Mouse (Mus musculus) forebrain, embryonic 10.5 days (tissue): ENCODE results near the gene Hira. TPM values are rescaled to one million over a fixed set of nuclear protein-coding genes. Genes with fewer than 3 reads are reported as not detected.
"Not testable (repeated sequence)": the region's sequence is repeated elsewhere in the genome, so short reads cannot be mapped to it uniquely, and the experiment has no call there.

Experiments
- DNase-seq: peaks from one replicate; pipeline ENCODE4 v3.0.0-alpha.2; 2017; ENCODE audit warnings: low spot score; ENCODE audit errors: extremely low spot score
- H3K27ac ChIP-seq: fragments of 300-500 bp; sonication (generic); 2 replicates; pipeline ENCODE4 v1.5.1; 2016; ENCODE audit warnings: mild to moderate bottlenecking
- H3K27me3 ChIP-seq: fragments of 300-500 bp; sonication (generic); 2 replicates; pipeline ENCODE4 v1.6.1; 2016; ENCODE audit warnings: mild to moderate bottlenecking; ENCODE audit not compliant: poor library complexity, severe bottlenecking
- H3K36me3 ChIP-seq: fragments of 300-500 bp; sonication (generic); replicated peaks from 2 replicates; pipeline ENCODE4 v1.6.1; 2016; ENCODE audit warnings: mild to moderate bottlenecking, moderate library complexity
- H3K4me1 ChIP-seq: fragments of 300-500 bp; sonication (generic); 2 replicates; pipeline ENCODE4 v1.6.1; 2016
- H3K4me3 ChIP-seq: fragments of 300-500 bp; sonication (generic); 2 replicates; pipeline ENCODE4 v1.5.1; 2016; ENCODE audit warnings: mild to moderate bottlenecking, moderate library complexity
- H3K9me3 ChIP-seq: fragments of 300-500 bp; sonication (generic); 2 replicates; pipeline ENCODE4 v1.6.1; 2016; ENCODE audit warnings: mild to moderate bottlenecking, moderate library complexity
- WGBS: fragments of 180-500 bp; shearing (Covaris S2); methylation state at CpG from one replicate; pipeline ENCODE4 v1.1.7; 2016; 5-methylcytosine and 5-hydroxymethylcytosine counted together
- polyA plus RNA-seq: library from polyadenylated mRNA; unstranded; fragments of >200 nt; fragmentation: Nextera tagmentation; extraction: Ambion mirVana; gene quantifications from 2 replicates; pipeline ENCODE4 v1.2.1, GENCODE M21; 2016

Gene Hira
- 20.5 and 25.8 TPM in 2 replicates for polyA plus RNA-seq

DNA sequence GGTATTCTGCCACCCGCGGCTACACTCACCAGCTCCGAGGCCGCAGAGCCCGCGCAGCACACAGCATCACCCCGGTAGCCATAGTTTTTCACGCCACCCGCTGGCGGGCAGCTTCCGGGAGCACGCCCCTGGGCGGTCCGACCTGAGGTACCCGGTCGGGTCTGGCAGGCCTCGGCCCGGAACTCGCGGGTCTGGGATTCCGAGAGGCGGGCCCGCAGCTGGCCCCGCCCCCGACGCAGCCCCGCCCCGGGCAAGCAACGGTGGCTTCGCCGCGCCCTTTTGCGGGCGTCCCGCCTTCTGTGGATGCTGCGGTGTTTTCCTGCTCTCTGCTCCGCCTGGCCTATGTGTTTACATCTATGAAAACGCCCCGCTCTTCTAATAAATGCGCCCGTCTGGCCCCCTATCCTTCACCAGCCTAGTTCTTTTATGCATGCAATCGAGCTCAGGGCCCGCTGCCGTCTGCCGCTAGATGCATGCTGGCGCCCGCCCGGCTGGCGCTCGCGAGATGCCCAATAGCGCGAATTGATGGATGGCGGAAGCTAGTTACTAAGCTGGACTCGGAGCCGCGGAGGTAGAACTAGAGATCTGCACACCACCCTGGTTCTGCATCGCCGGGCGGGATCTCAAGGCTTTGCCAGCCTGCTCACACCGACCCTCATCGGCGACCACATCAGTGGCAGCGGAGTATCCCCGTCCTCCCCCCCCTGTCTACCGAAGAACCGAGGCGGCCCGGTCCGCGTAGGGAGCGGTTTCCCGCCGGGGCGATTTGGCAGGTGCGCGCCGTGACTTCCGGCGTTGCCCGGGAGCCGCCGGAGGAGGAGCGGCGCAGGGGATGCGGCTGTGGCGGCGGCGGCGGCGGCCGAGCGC lies at the start of gene Hira, which contains the start of gene Mrpl40:
TSS of gene Hira (plus strand) at position 596 of the 867 bp plus-strand sequence.
TSS of gene Mrpl40 (minus strand) at position 421 of the 867 bp plus-strand sequence.
- Histone ChIP-seq H3K27me3 (no peaks in the 10 kb centered on the region), H3K36me3 (peaks cover 64% of the 10 kb centered on the region), H3K4me1 (peaks cover 18% of the 10 kb centered on the region), H3K9me3 (no peaks in the 10 kb centered on the region), H3K27ac (peak within 1 kb of the TSS; percentile 92), H3K4me3 (peak within 1 kb of the TSS; percentile 85)
- 1% methylated on average over 91 of the region's 93 CpGs for WGBS
- DNase-seq = peak; percentile 91

DNA sequence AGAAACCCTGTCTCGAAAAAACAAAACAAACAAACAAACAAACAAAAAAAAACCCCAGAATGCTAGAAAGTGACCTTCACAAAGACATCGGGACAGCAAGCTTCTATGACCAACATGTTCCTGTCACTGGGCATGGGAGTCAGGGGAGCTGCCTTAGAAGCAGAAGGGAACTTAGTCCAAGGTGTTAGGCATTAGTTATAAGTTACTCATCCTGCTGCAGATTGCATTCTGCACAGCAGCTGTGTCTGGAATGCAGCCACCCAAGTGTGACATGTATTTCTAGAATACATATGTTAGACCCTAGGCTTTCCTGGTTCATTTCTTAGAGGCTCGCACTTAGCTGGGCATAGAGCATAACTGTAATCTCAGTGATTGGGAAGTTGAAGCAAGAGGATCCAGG lies 48.2 kb upstream of the Hira start:
- H3K36me3 ChIP-seq = peaks cover 100% of the 10 kb centered on the region
- H3K27me3 ChIP-seq = no peaks in the 10 kb centered on the region
- no peak overlapping the region for H3K27ac ChIP-seq
- H3K9me3 ChIP-seq = no peaks in the 10 kb centered on the region
- no peak overlapping the region for H3K4me3 ChIP-seq
- no peaks in the 10 kb centered on the region for H3K4me1 ChIP-seq
- no peak for DNase-seq
- WGBS = 95% methylated on average over 3 of the region's 3 CpGs

DNA sequence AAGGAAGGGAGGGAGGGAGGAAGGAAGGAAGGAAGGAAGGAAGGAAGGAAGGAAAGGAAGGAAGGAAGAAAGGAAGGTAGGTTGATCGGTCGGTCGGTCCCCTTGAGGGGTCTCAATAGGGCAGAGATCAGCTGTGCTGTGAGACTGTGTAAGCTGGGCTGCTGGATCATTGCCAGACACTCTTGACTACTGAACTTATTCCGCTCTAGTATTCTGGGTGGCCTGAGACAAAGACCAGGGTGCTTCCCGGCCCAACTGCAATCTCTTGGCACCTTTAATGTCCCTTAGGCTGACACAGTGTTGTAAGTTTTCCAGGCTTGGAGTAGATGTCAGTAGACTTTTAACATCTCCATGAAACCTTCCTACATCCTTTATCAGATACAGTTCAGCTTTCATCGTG lies 47.7 kb upstream of the Hira start:
- Histone ChIP-seq H3K27me3 (no peaks in the 10 kb centered on the region), H3K4me1 (no peaks in the 10 kb centered on the region), H3K9me3 (no peaks in the 10 kb centered on the region), H3K4me3 (no peak overlapping the region), H3K27ac (no peak overlapping the region), H3K36me3 (peaks cover 100% of the 10 kb centered on the region)
- WGBS = 96% methylated on average over 6 of the region's 6 CpGs
- DNase-seq = no peak

DNA sequence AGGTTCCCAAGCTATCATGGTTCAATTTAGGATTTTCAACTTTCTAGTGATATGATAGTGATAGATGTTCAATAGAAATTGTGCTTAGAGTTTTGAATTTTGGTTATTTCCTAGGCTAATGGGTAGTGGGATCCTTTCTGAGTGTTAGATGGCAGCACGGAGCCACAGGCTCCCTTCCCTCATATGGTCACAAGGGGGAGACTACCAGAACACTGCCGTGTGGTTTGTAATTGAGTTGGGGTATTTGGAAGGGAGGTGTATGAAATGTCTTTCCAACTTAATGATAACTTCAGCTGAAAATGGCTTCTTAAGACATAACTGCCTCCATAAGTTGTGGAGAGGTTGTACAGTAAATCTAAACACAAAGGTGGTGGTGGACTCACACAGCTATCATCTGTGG lies 43.4 kb upstream of the Hira start:
- no peak for DNase-seq
- H3K4me3 ChIP-seq = no peak overlapping the region
- peaks cover 12% of the 10 kb centered on the region for H3K4me1 ChIP-seq
- H3K27ac ChIP-seq = no peak overlapping the region
- no peaks in the 10 kb centered on the region for H3K9me3 ChIP-seq
- no peaks in the 10 kb centered on the region for H3K27me3 ChIP-seq
- 79% methylated on average over 2 of the region's 2 CpGs for WGBS
- H3K36me3 ChIP-seq = peaks cover 78% of the 10 kb centered on the region

DNA sequence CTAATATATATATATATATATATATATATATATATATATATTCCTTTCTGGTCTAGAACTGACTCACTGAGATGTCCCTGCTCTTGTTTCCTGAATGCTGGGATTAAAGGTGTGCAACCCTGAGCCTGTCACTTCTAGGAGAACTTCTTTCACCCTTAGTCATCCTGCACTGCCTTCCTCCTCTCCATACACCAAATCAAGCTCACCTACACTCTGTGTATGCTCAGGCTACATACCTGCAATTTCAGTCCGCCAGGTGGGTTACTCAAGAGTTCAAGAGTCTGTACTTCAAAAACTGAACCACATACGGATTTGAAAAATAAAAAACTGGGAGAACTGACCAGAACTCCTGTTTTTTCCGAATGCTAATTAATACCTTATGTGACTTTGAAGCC lies 40.8 kb upstream of the Hira start:
- DNase-seq = no peak
- peak overlapping the region; percentile 88 for H3K4me3 ChIP-seq
- H3K36me3 ChIP-seq = peaks cover 63% of the 10 kb centered on the region
- H3K27ac ChIP-seq = no peak overlapping the region
- peaks cover 12% of the 10 kb centered on the region for H3K4me1 ChIP-seq
- 25% methylated on average over 3 of the region's 3 CpGs for WGBS
- H3K9me3 ChIP-seq = no peaks in the 10 kb centered on the region
- no peaks in the 10 kb centered on the region for H3K27me3 ChIP-seq

DNA sequence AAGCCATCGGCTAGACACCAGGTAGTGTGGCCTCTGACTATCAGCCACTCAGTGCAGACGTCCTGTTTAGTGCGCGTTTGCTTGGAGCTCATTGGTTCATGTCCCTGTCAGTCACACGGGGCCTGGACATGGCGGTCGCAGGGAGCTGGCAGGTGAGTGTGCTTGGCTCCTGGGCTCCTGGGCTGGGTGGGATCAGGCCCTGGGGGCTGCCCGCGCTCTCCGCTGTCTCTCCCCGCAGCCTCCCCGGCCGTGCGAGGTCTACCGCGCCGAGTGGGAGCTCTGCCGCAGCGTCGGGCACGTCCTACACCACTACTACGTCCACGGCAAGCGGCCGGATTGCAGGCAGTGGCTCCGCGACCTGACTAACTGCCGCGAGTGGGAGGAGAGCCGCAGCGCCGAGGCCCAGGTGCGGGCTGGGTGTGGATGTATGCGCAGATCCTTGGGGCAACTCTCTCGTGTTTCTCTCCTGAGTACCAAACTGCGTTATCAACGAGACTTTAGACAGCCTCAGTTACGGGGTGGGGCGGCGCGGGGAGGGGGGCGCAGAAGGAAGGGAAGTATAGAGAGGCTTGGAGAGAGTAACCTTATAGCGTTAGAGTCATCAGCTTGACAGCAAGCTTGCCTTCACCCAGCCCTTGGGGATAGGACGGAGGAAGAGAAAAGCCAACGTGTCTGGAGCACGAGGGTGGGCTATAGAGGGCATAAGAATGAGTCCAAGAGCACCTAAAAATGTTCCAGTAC lies 40.2 kb upstream of the Hira start, which contains the start of the genes 2510002D24Rik and Gm28539:
TSS of gene 2510002D24Rik (plus strand) at position 111 of the 741 bp plus-strand sequence.
TSS of gene Gm28539 (plus strand) at position 117 of the 741 bp plus-strand sequence.
- H3K36me3 ChIP-seq = peaks cover 58% of the 10 kb centered on the region
- H3K27ac ChIP-seq = peak within 1 kb of the TSS; percentile 89
- H3K27me3 ChIP-seq = no peaks in the 10 kb centered on the region
- peaks cover 12% of the 10 kb centered on the region for H3K4me1 ChIP-seq
- H3K4me3 ChIP-seq = peak within 1 kb of the TSS; percentile 88
- 1% methylated on average over 46 of the region's 46 CpGs for WGBS
- DNase-seq = peak; percentile 84
- no peaks in the 10 kb centered on the region for H3K9me3 ChIP-seq

DNA sequence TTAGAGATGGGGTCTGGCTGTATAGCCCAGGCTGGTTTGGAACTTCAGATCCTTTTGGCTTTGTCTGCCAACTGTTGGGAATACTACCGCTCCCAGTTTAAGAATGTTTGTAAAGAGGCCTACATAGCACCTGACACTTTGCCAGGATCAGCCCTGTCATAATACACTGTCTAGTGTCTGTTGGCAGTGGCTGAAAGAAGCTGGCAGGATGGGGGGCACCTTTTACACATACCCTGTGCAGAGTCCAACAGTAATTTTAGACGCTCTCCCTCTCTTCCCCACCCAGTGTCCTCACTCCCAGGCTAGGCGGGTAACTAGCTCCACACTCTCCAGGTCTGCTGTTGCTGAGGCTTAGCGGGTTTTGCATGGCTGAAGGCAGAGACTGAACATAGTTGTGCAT lies 38.5 kb upstream of the Hira start:
- 96% methylated on average over 4 of the region's 4 CpGs for WGBS

DNA sequence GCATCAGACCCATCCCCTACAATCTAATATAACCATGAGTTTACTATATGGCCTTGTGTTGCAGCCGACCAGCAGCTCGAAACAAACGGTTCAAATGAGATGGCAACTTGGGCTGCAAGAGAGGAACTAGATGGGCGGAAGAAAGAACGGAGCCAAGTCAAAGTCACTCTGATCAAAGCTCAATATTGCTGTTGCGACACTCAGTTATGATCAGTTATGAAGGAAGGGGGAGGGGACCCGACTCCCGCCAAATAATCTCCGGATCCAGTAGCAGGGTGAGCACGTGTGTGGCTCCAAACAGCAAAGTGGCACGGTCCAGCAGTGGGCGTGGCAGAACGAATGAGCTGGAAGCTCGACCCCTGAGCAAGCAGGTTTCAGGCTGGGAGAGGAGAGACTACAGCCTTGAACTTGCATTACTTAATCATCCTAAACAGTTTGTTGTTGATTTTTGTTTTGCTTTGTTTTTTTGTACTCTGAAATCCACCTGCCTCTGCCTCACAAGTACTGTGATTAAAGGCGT lies 30.5 kb upstream of the Hira start:
- no peaks in the 10 kb centered on the region for H3K36me3 ChIP-seq
- peaks cover 8% of the 10 kb centered on the region; the same call in 1 of the 2 replicates for H3K9me3 ChIP-seq
- no peak overlapping the region for H3K4me3 ChIP-seq
- H3K27ac ChIP-seq = no peak overlapping the region
- no peaks in the 10 kb centered on the region for H3K4me1 ChIP-seq
- H3K27me3 ChIP-seq = no peaks in the 10 kb centered on the region
- DNase-seq = no peak
- 90% methylated on average over 15 of the region's 15 CpGs for WGBS

More for the DNA sequence above, 38.5 kb upstream of the Hira start:
- no peak overlapping the region for H3K4me3 ChIP-seq
- H3K9me3 ChIP-seq = no peaks in the 10 kb centered on the region
- no peaks in the 10 kb centered on the region for H3K27me3 ChIP-seq
- H3K4me1 ChIP-seq = peaks cover 12% of the 10 kb centered on the region
- no peak overlapping the region for H3K27ac ChIP-seq
- no peak for DNase-seq
- peaks cover 41% of the 10 kb centered on the region for H3K36me3 ChIP-seq

DNA sequence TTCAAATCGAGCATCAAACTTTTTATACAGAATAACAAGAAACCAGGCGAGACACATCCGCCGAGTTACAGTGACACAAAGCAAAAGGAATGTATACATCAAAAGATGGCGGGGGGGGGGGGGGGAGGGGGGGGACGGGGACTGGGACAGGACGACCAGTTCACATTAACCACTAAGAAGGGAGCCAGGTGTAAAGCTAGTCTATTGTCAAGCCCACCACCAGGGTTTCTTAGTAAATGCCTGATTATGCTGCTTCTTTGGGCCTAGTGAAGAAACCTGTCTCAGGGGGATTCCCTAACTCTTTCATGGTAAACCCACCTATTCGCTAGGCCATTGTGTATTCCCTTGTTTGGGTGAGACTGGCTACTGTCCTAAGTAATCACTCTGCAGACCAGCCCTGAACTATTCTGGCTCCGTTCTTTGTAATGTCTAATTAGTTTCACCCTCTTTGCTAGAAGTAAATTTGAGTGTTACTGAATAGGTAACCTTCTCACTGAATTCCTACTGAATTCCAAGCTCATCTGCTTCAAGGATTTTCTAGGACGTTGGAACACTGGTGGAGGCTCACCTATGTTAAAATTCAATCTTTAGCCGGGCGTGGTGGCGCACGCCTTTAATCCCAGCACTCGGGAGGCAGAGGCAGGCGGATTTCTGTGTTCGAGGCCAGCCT lies 27.2 kb upstream of the Hira start:
- not testable (repeated sequence) for H3K36me3 ChIP-seq, H3K9me3 ChIP-seq, H3K27ac ChIP-seq, H3K4me3 ChIP-seq, DNase-seq, H3K4me1 ChIP-seq, H3K27me3 ChIP-seq
- 90% methylated on average over 17 of the region's 17 CpGs for WGBS

DNA sequence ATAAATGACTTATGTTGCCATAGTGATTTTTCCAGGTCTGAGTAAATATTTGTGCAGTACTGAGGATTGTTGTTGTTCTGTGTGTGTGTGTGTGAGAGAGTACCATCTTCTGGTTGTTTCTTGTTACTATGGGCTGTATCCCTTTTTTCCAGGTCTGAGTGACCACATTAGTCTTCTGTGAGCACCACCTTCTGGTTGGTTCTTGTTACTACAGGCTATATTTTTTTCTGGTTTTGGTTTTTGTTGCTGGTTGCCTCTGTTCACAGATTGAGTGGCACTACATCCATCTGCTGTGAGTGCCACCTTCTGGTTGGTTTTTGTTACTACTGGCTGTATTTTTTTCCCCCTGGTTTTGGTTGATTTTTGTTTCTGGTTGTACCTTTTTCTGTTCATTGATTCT lies 18.3 kb upstream of the Hira start:
- no peaks in the 10 kb centered on the region for H3K36me3 ChIP-seq
- no peak overlapping the region for H3K27ac ChIP-seq
- H3K4me1 ChIP-seq = no peaks in the 10 kb centered on the region
- peaks cover 10% of the 10 kb centered on the region for H3K9me3 ChIP-seq
- no peak for DNase-seq
- H3K4me3 ChIP-seq = no peak overlapping the region
- H3K27me3 ChIP-seq = no peaks in the 10 kb centered on the region

DNA sequence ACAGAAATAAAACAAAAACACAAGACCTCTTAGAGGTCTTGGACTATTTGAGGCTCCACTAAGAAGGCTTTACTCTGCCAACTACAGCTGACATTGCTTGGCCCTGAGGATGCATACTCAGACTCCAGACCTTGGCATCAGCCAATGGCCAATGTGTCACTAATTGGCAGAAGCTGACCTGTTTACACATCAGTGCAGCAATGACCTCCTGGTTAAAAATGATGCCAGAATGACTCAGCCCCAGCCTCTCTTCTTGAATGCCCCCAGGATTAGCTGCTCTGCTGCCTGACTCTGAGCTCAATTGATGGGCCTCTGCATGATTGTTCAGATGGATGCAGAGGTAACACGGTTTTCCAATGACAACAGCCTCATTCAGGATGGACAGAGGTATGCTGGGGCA lies 16.7 kb upstream of the Hira start:
- H3K27me3 ChIP-seq = no peaks in the 10 kb centered on the region
- WGBS = 76% methylated on average over 1 of the region's 1 CpGs
- no peak for DNase-seq
- H3K9me3 ChIP-seq = peaks cover 10% of the 10 kb centered on the region
- H3K4me3 ChIP-seq = no peak overlapping the region
- no peaks in the 10 kb centered on the region for H3K36me3 ChIP-seq
- H3K4me1 ChIP-seq = no peaks in the 10 kb centered on the region
- H3K27ac ChIP-seq = no peak overlapping the region

DNA sequence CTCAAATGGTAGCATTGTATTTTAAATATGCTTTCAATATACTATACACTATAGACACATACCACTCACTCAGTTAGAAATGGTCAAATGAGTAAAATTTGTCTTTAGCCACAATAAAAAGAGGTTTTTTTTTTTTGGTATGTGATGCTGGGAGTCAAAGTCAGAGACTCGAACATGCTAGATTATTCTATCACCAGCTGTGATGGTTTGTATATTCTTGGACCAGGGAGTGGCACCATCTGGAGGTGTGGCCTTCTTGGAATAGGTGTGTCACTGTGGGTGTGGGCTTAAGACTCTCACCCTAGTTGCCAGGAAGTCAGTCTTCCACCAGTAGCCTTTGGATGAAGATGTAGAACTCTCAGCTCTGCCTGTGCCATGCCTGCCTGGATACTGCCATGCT lies 6.3 kb upstream of the Hira start:
- H3K9me3 ChIP-seq = peaks cover 12% of the 10 kb centered on the region; the same call in 1 of the 2 replicates
- not testable (repeated sequence) for H3K27ac ChIP-seq, H3K4me1 ChIP-seq, H3K27me3 ChIP-seq, DNase-seq, H3K4me3 ChIP-seq
- H3K36me3 ChIP-seq = peaks cover 53% of the 10 kb centered on the region
- 91% methylated on average over 1 of the region's 1 CpGs for WGBS
